Mouse (Mus musculus) cerebellum, adult 2 months (tissue): ENCODE measurements around the gene Ssh1. TPM values are rescaled to one million over a fixed set of nuclear protein-coding genes. Genes with fewer than 3 reads are reported as not detected.

Source experiments
- DNase-seq, 2 experiments: peaks; one replicate each; pipeline ENCODE4 v3.0.0; 2021
- H3K27ac ChIP-seq: fragments of 200-500 bp; 2 replicates; pipeline ENCODE4 v1.5.1; 2012; ENCODE audit warnings: low read length, control low read depth, inconsistent platforms; ENCODE audit not compliant: insufficient read depth
- H3K27me3 ChIP-seq: fragments of 200-500 bp; 2 replicates; pipeline ENCODE4 v1.6.1; 2012; ENCODE audit warnings: inconsistent platforms, mild to moderate bottlenecking, low read length, moderate library complexity; ENCODE audit not compliant: control insufficient read depth, insufficient read depth
- H3K4me1 ChIP-seq: fragments of 200-500 bp; 2 replicates; pipeline ENCODE4 v1.6.1; 2011; ENCODE audit warnings: low read length; ENCODE audit not compliant: control insufficient read depth, insufficient read depth
- H3K4me3 ChIP-seq: fragments of 200-500 bp; replicated peaks from 2 replicates; pipeline ENCODE3; 2011; ENCODE audit warnings: mild to moderate bottlenecking, low read depth, low read length, control low read depth; ENCODE audit not compliant: insufficient read depth
- CTCF ChIP-seq: fragments of 200-500 bp; IDR thresholded peaks from 2 replicates; pipeline ENCODE4 v1.5.1; 2011; ENCODE audit warnings: low read depth, mild to moderate bottlenecking, control low read depth, low read length, moderate library complexity, borderline replicate concordance; ENCODE audit not compliant: insufficient read depth
- POLR2A ChIP-seq: fragments of 200-500 bp; IDR thresholded peaks from 2 replicates; pipeline ENCODE4 v1.6.1; 2011; ENCODE audit warnings: low read length, control low read depth, borderline replicate concordance; ENCODE audit not compliant: insufficient read depth
- WGBS: fragments of 180-500 bp; shearing (Covaris S2); methylation state at CpG from one replicate; pipeline ENCODE4 v1.1.7; 2018; 5-methylcytosine and 5-hydroxymethylcytosine counted together
- polyA plus RNA-seq: library from polyadenylated mRNA; depleted of rRNA; stranded (reverse); fragments of >200 nt; gene quantifications from 2 replicates; pipeline ENCODE4 v1.2.3, GENCODE M21; 2012; rRNA removed

The Ssh1 gene
- polyA plus RNA-seq, 1 experiment = 16.7 TPM

DNA sequence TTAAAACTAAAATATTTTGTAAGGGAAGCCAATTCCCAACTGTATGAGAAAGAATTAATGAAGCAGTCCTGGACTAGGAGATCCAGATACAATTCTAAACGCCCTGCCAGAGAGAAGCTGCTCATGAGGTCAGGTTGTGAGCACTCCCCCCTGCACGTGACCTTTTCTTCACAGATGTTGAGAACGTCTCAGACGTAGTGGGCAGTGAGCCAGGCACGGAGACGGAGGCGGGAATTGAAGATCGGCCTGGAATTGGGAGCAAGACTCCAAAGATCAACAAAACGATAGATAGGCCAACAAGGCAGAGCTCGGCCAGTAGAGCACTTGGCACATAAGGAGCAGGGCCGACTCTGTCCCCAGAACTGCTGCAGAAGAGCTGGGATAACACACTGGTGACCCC, 106.6 kb downstream of the Ssh1 start:
- no peak overlapping the region for H3K4me3 ChIP-seq
- 37% methylated on average over 11 of the region's 11 CpGs for WGBS
- DNase-seq = no peak
- H3K27me3 ChIP-seq = no peaks in the 10 kb centered on the region
- H3K4me1 ChIP-seq = peaks cover 26% of the 10 kb centered on the region
- TF ChIP-seq CTCF (no peak), POLR2A (no peak)
- no peak overlapping the region for H3K27ac ChIP-seq

Other genes with a start within 250 kb of the Ssh1 start
- 43.5 and 47.5 TPM in 2 replicates for gene Sart3, start 221.4 kb downstream of the Ssh1 start, polyA plus RNA-seq
- 302 and 362 TPM in 2 replicates for gene Iscu, start 221.1 kb downstream of the Ssh1 start, polyA plus RNA-seq
- 6.0 and 7.4 TPM in 2 replicates for gene Tmem119, start 193.4 kb downstream of the Ssh1 start, polyA plus RNA-seq
- gene Selplg, start 161.2 kb downstream of the Ssh1 start, polyA plus RNA-seq = 12.0 and 13.6 TPM in 2 replicates
- gene Coro1c, start 85.1 kb downstream of the Ssh1 start, polyA plus RNA-seq = 90.2 and 94.1 TPM in 2 replicates
- gene Dao, start 9.8 kb upstream of the Ssh1 start, polyA plus RNA-seq = 51.3 and 63.2 TPM in 2 replicates
- 42.9 and 44.1 TPM in 2 replicates for gene Usp30, start 71.6 kb upstream of the Ssh1 start, polyA plus RNA-seq
- gene Svop, start 97.7 kb upstream of the Ssh1 start, polyA plus RNA-seq = 95.3 and 95.7 TPM in 2 replicates
- 10.2 and 10.9 TPM in 2 replicates for gene Alkbh2, start 134.3 kb upstream of the Ssh1 start, polyA plus RNA-seq
- 4.3 and 4.6 TPM in 2 replicates for gene Ung, start 136.5 kb upstream of the Ssh1 start, polyA plus RNA-seq
- 4.6 and 5.2 TPM in 2 replicates for gene Acacb, start 152.6 kb upstream of the Ssh1 start, polyA plus RNA-seq